Mouse (Mus musculus): ENCODE data around the gene Rrm2. TPM values are rescaled to one million over a fixed set of nuclear protein-coding genes. Genes with fewer than 3 reads are reported as not detected.
A peak's percentile ranks its signal among the peaks of the same experiment; 100 is the strongest.

Rrm2 gene
- total and polyA plus RNA-seq, 3 experiments, result 88.2 to 158 (median 127) TPM

DNA sequence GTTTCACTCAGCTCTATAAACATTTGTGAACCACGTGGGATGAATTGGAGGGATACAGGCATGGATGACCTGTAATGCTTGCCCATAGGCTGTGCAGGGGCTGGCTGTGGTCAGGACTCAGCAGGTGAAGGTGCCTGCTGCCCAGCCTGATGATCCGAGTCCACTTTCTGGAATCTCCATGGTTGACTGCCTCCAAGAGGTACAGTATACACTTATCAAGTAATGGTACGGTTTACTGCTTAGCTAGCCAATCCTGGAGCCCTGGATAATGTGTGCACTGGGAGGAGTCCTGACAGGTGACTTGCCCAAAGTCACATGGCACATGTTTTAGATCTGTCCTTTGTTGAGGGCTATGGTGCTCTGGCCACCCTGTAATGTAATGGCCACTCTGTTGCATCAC is 17.7 kb upstream of the Rrm2 start:
- H3K4me1 ChIP-seq (ENCODE audit: control insufficient read depth in 1 of 2, insufficient read depth in 2 of 2, low read length in 2 of 2), result no peaks in the 10 kb centered on the region
- TF ChIP-seq BHLHE40 (IDR thresholded peaks at IDR 0.05; ENCODE audit: borderline replicate concordance, low read depth, low read length) (no peak), CHD1 (IDR thresholded peaks at IDR 0.05; ENCODE audit: low read depth, low read length) (no peak), CHD2 (IDR thresholded peaks at IDR 0.05; ENCODE audit: low read length) (no peak), EP300 (IDR thresholded peaks at IDR 0.05; ENCODE audit: low read depth in 1 of 2, low read length in 2 of 2) (no peak), ETS1 (IDR thresholded peaks at IDR 0.05; ENCODE audit: low read depth, low read length) (no peak), POLR2AphosphoS2 (IDR thresholded peaks at IDR 0.05; ENCODE audit: low read length) (no peak), JUND (IDR thresholded peaks at IDR 0.05; ENCODE audit: low read depth, low read length) (no peak), TCF12 (IDR thresholded peaks at IDR 0.05; ENCODE audit: low read depth, low read length) (no peak), NELFE (IDR thresholded peaks at IDR 0.05; ENCODE audit: low read depth, low read length) (no peak), POLR2AphosphoS5 (IDR thresholded peaks at IDR 0.05; ENCODE audit: borderline replicate concordance, low read depth, low read length) (no peak), NRF1 (IDR thresholded peaks at IDR 0.05; ENCODE audit: insufficient read depth, low read depth, low read length, poor library complexity, severe bottlenecking) (no peak), ZKSCAN1 (IDR thresholded peaks at IDR 0.05; ENCODE audit: low read depth, low read length) (no peak), SIN3A (IDR thresholded peaks at IDR 0.05; ENCODE audit: low read length) (no peak), GATA1 (IDR thresholded peaks at IDR 0.05; ENCODE audit: low read depth, low read length) (no peak), MYC (IDR thresholded peaks at IDR 0.05; ENCODE audit: low read depth, low read length) (no peak)
- no peak for DNase-seq (ENCODE audit: low read depth, low spot score)
- no peaks in the 10 kb centered on the region for H3K36me3 ChIP-seq (ENCODE audit: control insufficient read depth in 1 of 2, insufficient read depth in 2 of 2, low read length in 2 of 2)
- no peak overlapping the region for H3K27ac ChIP-seq (ENCODE audit: control insufficient read depth, low read depth, low read length)
- no peaks in the 10 kb centered on the region for H3K79me2 ChIP-seq (ENCODE audit: control insufficient read depth, insufficient read depth, low read length, poor library complexity)
- peaks cover 0 to 2% of the 10 kb centered on the region in 2 experiments; a peak in 2 of 4 replicates for H3K27me3 ChIP-seq (ENCODE audit: control insufficient read depth in 1 of 2, insufficient read depth in 2 of 2, low read length in 2 of 2)
- no peaks in the 10 kb centered on the region for H3K9me3 ChIP-seq (replicated peaks; ENCODE audit: insufficient read depth, low read length)
- H3K4me3 ChIP-seq (ENCODE audit: control insufficient read depth in 1 of 2, insufficient read depth in 1 of 2, low read depth in 2 of 2, low read length in 2 of 2), result no peak overlapping the region
- no peak overlapping the region for H3K9ac ChIP-seq (ENCODE audit: control insufficient read depth, low read depth, low read length, poor library complexity, severe bottlenecking)

DNA sequence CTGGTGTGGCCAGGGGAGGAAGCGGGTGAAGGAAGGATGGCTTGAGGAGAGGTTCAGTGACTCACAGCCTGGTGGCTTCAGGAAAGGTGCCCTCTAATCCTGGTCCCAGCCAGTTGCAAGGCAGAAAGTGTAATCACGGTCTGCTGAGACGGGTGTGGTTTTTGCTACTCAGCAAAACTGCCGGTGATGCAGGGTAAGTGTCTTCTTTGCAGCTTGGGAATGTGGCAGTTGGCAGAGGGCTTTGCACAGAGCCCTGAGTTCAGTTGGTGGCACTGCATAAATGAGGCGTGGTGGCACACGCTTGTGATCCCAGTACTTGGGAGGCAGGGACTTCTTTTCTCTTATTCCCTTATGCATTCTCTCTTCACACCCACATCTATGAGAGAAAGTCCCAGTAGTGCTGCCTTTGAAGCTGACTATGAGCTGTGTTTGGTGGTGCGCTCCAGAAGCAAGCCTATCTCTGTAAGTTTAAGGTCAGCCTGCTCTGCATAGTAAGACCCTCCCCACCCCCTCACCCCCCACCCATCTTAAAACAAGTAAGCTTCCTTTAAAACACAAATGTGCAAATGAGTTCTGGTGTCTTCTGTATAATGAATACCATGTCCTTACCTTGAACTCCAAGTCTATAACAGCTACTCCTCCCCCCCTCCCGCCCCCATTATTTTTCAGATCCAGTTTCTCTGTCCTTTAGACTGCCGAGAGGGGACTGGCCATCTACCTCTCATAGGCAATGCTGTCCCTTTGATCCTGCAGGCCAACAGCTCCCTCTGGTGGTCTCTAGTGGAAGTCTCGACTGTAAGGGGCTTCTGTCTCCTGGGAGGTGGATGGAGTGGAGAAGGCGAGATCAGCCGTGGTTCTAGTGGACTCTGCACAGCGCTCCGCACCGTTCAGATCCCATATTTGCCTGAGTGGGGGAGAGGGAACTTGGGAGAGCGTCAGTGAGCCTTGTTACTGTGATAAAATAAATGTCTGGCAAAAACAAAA is 11.2 kb upstream of the Rrm2 start:
- Histone ChIP-seq H3K9me3 (replicated peaks; ENCODE audit: insufficient read depth, low read length) (no peaks in the 10 kb centered on the region), H3K79me2 (ENCODE audit: control insufficient read depth, insufficient read depth, low read length, poor library complexity) (no peaks in the 10 kb centered on the region), H3K27me3 (ENCODE audit: control insufficient read depth in 1 of 2, insufficient read depth in 2 of 2, low read length in 2 of 2) (no peaks in the 10 kb centered on the region), H3K4me3 (ENCODE audit: control insufficient read depth in 1 of 2, insufficient read depth in 1 of 2, low read depth in 2 of 2, low read length in 2 of 2) (peak overlapping the region; percentile 44 to 54), H3K4me1 (ENCODE audit: control insufficient read depth in 1 of 2, insufficient read depth in 2 of 2, low read length in 2 of 2) (peaks cover 0 to 4% of the 10 kb centered on the region in 2 experiments; a peak in 1 of 4 replicates), H3K27ac (ENCODE audit: control insufficient read depth, low read depth, low read length) (no peak overlapping the region), H3K9ac (ENCODE audit: control insufficient read depth, low read depth, low read length, poor library complexity, severe bottlenecking) (peak overlapping the region; percentile 39), H3K36me3 (ENCODE audit: control insufficient read depth in 1 of 2, insufficient read depth in 2 of 2, low read length in 2 of 2) (no peaks in the 10 kb centered on the region)
- no peak for TF ChIP-seq CHD2 (IDR thresholded peaks at IDR 0.05; ENCODE audit: low read length)
- TF ChIP-seq CTCF (IDR thresholded peaks at IDR 0.05 in 2 of 3, conservative IDR thresholded peaks at IDR 0.05 in 1 of 3; ENCODE audit: control insufficient read depth in 1 of 3, insufficient read depth in 1 of 3, low read depth in 2 of 3, low read length in 3 of 3, poor library complexity in 1 of 3, severe bottlenecking in 1 of 3), result peak; percentile 70 to 95 (median 92)
- TF ChIP-seq UBTF (IDR thresholded peaks at IDR 0.05; ENCODE audit: borderline replicate concordance, insufficient read depth, low read depth, low read length), result no peak
- no peak for TF ChIP-seq CHD1 (IDR thresholded peaks at IDR 0.05; ENCODE audit: low read depth, low read length)
- TF ChIP-seq MAX (IDR thresholded peaks at IDR 0.05; ENCODE audit: low read length), result no peak
- peak; percentile 94 for TF ChIP-seq SMC3 (IDR thresholded peaks at IDR 0.05; ENCODE audit: low read depth, low read length)
- TF ChIP-seq POLR2AphosphoS2 (IDR thresholded peaks at IDR 0.05; ENCODE audit: low read length), result no peak
- no peak for TF ChIP-seq ELF1 (IDR thresholded peaks at IDR 0.05; ENCODE audit: low read depth, low read length)
- TF ChIP-seq TAL1 (IDR thresholded peaks at IDR 0.05; ENCODE audit: low read length), result no peak
- no peak for TF ChIP-seq SIN3A (IDR thresholded peaks at IDR 0.05; ENCODE audit: low read length)
- no peak for TF ChIP-seq NELFE (IDR thresholded peaks at IDR 0.05; ENCODE audit: low read depth, low read length)
- TF ChIP-seq ZC3H11A (IDR thresholded peaks at IDR 0.05; ENCODE audit: low read depth, low read length), result peak; percentile 94
- TF ChIP-seq KAT2A (conservative IDR thresholded peaks at IDR 0.05; ENCODE audit: low read depth, low read length), result no peak
- no peak for TF ChIP-seq TCF12 (IDR thresholded peaks at IDR 0.05; ENCODE audit: low read depth, low read length)
- TF ChIP-seq RAD21 (IDR thresholded peaks at IDR 0.05; ENCODE audit: low read depth, low read length), result peak; percentile 90
- TF ChIP-seq USF2 (IDR thresholded peaks at IDR 0.05; ENCODE audit: borderline replicate concordance in 1 of 2, insufficient read depth in 1 of 2, low read depth in 1 of 2, low read length in 2 of 2), result no peak
- no peak for TF ChIP-seq JUND (IDR thresholded peaks at IDR 0.05; ENCODE audit: low read depth, low read length)
- TF ChIP-seq MXI1 (IDR thresholded peaks at IDR 0.05; ENCODE audit: low read depth, low read length), result no peak
- TF ChIP-seq MYB (IDR thresholded peaks at IDR 0.05; ENCODE audit: low read depth, low read length), result no peak
- no peak for TF ChIP-seq E2F4 (IDR thresholded peaks at IDR 0.05; ENCODE audit: borderline replicate concordance, low read depth, low read length)
- DNase-seq (ENCODE audit: low read depth, low spot score), result peak; percentile 88
